Mouse (Mus musculus): Measurements from ENCODE around the gene G0s2. TPM values are rescaled to one million over a fixed set of nuclear protein-coding genes. Genes with fewer than 3 reads are reported as not detected.

G0s2 gene
- polyA plus RNA-seq (2012; rRNA removed) = 175 and 201 TPM in 2 replicates

DNA sequence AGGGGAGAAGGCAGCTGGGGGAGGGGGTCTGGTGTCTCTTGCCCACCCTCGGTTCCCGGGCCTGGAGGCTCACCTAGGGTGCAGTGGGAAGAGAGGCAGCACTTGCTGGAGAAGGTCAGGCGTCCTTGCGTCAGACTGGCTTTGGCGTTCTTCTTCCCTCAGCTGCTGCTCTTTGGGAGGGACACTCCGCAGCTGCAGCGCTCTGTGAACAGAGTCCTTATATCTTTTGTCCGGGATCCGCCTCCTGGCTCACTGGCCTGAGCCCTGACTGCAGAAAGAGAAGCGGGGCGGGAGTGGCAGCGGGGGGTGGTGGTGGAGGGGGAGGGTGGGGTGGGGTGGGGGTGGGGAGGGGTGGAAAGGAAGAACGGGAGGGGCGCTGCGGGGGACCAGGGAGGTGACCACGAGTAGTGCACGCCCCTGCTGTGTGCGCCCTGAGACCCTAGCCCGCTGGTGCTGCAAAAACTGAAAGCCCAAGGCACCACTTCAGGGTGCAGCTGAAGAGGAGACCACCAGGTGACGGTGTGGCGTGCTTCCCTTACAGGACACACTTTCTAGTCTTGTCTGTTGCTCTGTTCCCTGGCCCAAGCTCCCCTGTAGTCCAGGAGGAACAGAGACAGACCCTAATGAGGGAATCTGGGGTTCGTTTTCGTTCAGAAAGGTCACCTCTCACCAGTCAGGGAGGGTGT, at the start of gene G0s2:
G0s2 (minus strand) TSS at position 302 of the 686 bp plus-strand sequence.
- 5% methylated on average over 23 of the region's 23 CpGs for WGBS
- Histone ChIP-seq H3K36me3 (ENCODE audit: control insufficient read depth, insufficient read depth, low read length) (no peaks in the 10 kb centered on the region), H3K27ac (ENCODE audit: insufficient read depth, low read depth, low read length) (peak within 1 kb of the TSS; percentile 88), H3K4me3 (ENCODE audit: insufficient read depth, low read depth, low read length) (peak within 1 kb of the TSS; percentile 74), H3K4me1 (ENCODE audit: control insufficient read depth, insufficient read depth, low read length) (peaks cover 7% of the 10 kb centered on the region; the same call in 1 of the 2 replicates), H3K27me3 (replicated peaks; ENCODE audit: control insufficient read depth, insufficient read depth, low read length) (no peaks in the 10 kb centered on the region)
- peak; percentile 93 for DNase-seq
- TF ChIP-seq CTCF (conservative IDR thresholded peaks at IDR 0.05; ENCODE audit: insufficient read depth, insufficient read length, low read depth, low read length) = peak; percentile 62
- TF ChIP-seq POLR2A (IDR thresholded peaks at IDR 0.05; ENCODE audit: low read depth, low read length) = peak; percentile 97

DNA sequence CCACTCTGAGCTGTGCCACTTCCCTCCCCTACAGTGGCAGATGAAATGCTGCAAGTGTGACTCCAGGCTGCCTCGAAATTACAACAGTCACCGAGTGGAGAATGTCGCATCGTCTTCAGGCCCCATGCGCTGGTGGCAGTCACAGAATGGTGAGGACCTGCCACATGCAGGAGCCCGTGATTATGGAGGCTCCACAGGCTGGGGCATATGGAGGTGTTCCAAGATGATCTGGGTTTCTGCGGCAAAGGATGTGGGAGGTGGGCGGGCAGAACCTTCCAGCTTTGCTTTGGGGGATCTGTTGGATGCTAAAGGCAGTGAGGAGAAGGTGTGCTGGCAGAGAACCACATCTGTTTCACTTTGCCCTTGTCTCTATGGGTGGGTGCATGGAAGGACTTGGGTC, 47.4 kb upstream of the G0s2 start:
- H3K4me1 ChIP-seq (ENCODE audit: control insufficient read depth, insufficient read depth, low read length) = peaks cover 4% of the 10 kb centered on the region; the same call in 1 of the 2 replicates
- H3K27ac ChIP-seq (ENCODE audit: insufficient read depth, low read depth, low read length) = no peak overlapping the region
- TF ChIP-seq POLR2A (IDR thresholded peaks at IDR 0.05; ENCODE audit: low read depth, low read length) (no peak), CTCF (conservative IDR thresholded peaks at IDR 0.05; ENCODE audit: insufficient read depth, insufficient read length, low read depth, low read length) (no peak)
- DNase-seq = no peak
- 88% methylated on average over 8 of the region's 8 CpGs for WGBS
- no peaks in the 10 kb centered on the region for H3K36me3 ChIP-seq (ENCODE audit: control insufficient read depth, insufficient read depth, low read length)
- H3K4me3 ChIP-seq (ENCODE audit: insufficient read depth, low read depth, low read length) = no peak overlapping the region
- H3K27me3 ChIP-seq (replicated peaks; ENCODE audit: control insufficient read depth, insufficient read depth, low read length) = no peaks in the 10 kb centered on the region

DNA sequence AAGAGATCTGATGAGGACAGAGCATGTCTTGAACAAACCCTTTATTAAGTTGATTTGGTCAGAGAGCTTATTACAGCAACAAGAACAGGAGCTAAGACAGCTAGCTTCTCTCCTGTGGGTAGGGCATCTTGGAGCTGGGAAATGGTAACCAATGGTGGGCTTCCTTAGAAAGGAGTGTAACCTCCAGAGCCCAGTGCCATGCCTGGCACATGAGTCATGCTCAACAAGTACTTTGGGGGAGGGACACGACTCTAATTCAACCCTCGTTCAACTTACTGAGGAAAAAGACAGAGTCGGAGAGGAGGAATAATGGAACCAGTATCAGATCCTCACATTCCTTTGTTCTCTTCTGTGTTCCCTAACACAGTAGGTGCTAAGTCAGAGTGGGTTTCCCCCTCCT, 46.7 kb upstream of the G0s2 start:
- Histone ChIP-seq H3K4me1 (ENCODE audit: control insufficient read depth, insufficient read depth, low read length) (peaks cover 2% of the 10 kb centered on the region; the same call in 1 of the 2 replicates), H3K27me3 (replicated peaks; ENCODE audit: control insufficient read depth, insufficient read depth, low read length) (no peaks in the 10 kb centered on the region), H3K27ac (ENCODE audit: insufficient read depth, low read depth, low read length) (no peak overlapping the region), H3K4me3 (ENCODE audit: insufficient read depth, low read depth, low read length) (no peak overlapping the region), H3K36me3 (ENCODE audit: control insufficient read depth, insufficient read depth, low read length) (no peaks in the 10 kb centered on the region)
- DNase-seq = no peak
- TF ChIP-seq CTCF (conservative IDR thresholded peaks at IDR 0.05; ENCODE audit: insufficient read depth, insufficient read length, low read depth, low read length) (no peak), POLR2A (IDR thresholded peaks at IDR 0.05; ENCODE audit: low read depth, low read length) (no peak)
- WGBS = 74% methylated on average over 3 of the region's 3 CpGs

DNA sequence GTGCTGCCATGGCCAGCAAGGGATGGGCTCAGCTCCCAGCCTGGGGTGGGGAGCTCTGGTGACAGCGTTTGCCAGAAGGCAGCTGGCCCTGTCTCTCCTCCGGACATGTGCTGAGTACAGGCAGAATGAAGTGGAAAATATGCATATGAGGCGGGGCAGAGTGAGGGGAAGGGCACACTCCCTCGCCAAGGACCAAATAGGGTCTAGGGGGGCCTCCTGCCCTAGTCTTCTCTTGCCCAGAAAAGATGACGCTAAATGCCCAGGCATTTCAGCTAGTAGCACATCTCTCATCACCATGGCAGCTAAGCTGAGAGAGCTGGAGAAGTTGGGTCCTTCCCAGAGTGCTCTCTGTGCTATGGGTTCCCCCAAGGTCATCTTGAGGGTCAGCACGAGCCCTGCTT, 44.1 kb upstream of the G0s2 start:
- no peak for TF ChIP-seq CTCF (conservative IDR thresholded peaks at IDR 0.05; ENCODE audit: insufficient read depth, insufficient read length, low read depth, low read length)
- no peak for TF ChIP-seq POLR2A (IDR thresholded peaks at IDR 0.05; ENCODE audit: low read depth, low read length)
- Histone ChIP-seq H3K4me1 (ENCODE audit: control insufficient read depth, insufficient read depth, low read length) (peaks cover 2% of the 10 kb centered on the region; the same call in 1 of the 2 replicates), H3K4me3 (ENCODE audit: insufficient read depth, low read depth, low read length) (no peak overlapping the region), H3K27ac (ENCODE audit: insufficient read depth, low read depth, low read length) (peak overlapping the region; percentile 83), H3K27me3 (replicated peaks; ENCODE audit: control insufficient read depth, insufficient read depth, low read length) (no peaks in the 10 kb centered on the region), H3K36me3 (ENCODE audit: control insufficient read depth, insufficient read depth, low read length) (no peaks in the 10 kb centered on the region)
- WGBS = 62% methylated on average over 6 of the region's 6 CpGs
- peak; percentile 51 for DNase-seq

DNA sequence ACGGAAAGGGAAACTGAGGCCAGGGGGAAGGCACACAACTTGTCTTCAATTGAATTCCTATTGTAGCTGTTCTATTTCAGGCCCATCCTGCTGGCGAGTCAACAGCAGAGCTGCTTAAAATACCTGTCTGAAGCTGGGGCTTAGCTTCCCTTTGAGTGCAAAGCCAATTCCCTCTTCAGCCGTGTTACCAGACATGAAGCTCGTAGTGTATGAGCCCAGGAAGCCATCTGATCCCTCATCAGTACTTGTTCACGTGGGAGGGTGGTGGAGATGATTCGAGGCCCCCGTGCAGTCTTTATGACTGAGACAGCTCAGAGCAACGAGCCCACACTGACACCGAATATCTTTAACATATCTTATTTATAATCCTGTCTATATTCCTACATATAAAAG, 43.3 kb upstream of the G0s2 start:
- TF ChIP-seq POLR2A (IDR thresholded peaks at IDR 0.05; ENCODE audit: low read depth, low read length) = no peak
- DNase-seq = no peak
- peak overlapping the region; percentile 51 for H3K27ac ChIP-seq (ENCODE audit: insufficient read depth, low read depth, low read length)
- H3K4me3 ChIP-seq (ENCODE audit: insufficient read depth, low read depth, low read length) = no peak overlapping the region
- H3K27me3 ChIP-seq (replicated peaks; ENCODE audit: control insufficient read depth, insufficient read depth, low read length) = no peaks in the 10 kb centered on the region
- 71% methylated on average over 9 of the region's 9 CpGs for WGBS
- H3K4me1 ChIP-seq (ENCODE audit: control insufficient read depth, insufficient read depth, low read length) = peaks cover 5% of the 10 kb centered on the region; the same call in 1 of the 2 replicates
- no peaks in the 10 kb centered on the region for H3K36me3 ChIP-seq (ENCODE audit: control insufficient read depth, insufficient read depth, low read length)

DNA sequence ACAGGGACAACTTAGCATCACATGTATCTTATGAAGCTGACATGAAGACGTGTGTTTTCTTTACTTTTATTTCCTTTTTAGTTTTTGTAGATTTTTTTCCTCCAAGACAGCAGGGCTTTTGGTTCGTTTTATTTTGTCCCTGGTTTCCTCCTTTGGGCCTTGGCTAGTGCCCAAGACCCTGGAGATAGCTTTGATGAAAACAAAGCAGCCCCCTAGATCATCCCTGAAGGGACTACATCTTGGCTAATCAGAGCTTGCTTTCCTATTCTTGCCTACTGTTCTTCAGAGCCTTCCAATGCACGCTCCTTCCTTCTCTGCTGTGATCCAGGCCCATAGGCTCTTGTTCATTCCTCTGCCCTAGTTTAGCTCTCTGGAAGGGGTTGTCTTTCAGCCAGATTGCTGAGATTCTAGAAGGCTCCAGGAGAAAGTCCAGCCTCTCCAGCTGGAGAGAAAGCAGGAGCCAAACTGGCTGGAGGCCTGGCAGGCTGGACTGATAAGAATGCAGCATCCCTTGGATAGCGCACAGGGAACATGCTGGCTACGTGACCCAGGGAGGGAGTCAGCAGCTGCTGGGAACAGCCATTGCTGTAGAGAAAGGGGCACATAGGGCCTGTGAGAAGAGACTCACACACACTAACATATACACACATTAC, 42.8 kb upstream of the G0s2 start:
- H3K27me3 ChIP-seq (replicated peaks; ENCODE audit: control insufficient read depth, insufficient read depth, low read length) = no peaks in the 10 kb centered on the region
- peaks cover 10% of the 10 kb centered on the region; the same call in 1 of the 2 replicates for H3K4me1 ChIP-seq (ENCODE audit: control insufficient read depth, insufficient read depth, low read length)
- H3K27ac ChIP-seq (ENCODE audit: insufficient read depth, low read depth, low read length) = peak overlapping the region; percentile 64
- no peak for TF ChIP-seq POLR2A (IDR thresholded peaks at IDR 0.05; ENCODE audit: low read depth, low read length)
- TF ChIP-seq CTCF (conservative IDR thresholded peaks at IDR 0.05; ENCODE audit: insufficient read depth, insufficient read length, low read depth, low read length) = no peak
- H3K4me3 ChIP-seq (ENCODE audit: insufficient read depth, low read depth, low read length) = no peak overlapping the region
- no peaks in the 10 kb centered on the region for H3K36me3 ChIP-seq (ENCODE audit: control insufficient read depth, insufficient read depth, low read length)
- DNase-seq = peak; percentile 90
- WGBS = 53% methylated on average over 5 of the region's 5 CpGs

DNA sequence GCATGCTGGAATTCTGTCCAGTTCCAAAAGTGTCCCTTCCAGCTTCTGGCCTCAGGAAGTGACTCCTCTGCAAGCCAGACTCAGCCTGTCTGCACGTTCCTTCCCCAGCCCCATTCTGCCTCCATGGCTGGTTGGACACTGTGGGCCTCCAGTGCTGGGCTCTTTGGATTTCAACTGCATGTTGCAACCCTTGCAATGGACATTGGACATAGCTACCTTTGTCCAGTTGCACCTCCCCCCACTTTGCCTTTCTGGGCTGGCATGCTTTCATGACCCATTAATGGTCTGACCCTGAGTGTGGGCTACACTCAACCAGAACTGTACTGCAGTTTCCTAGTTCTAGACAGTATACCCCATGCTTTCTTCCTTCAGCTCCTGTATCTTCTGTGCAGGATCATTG, 38.6 kb upstream of the G0s2 start:
- no peak overlapping the region for H3K4me3 ChIP-seq (ENCODE audit: insufficient read depth, low read depth, low read length)
- no peaks in the 10 kb centered on the region for H3K27me3 ChIP-seq (replicated peaks; ENCODE audit: control insufficient read depth, insufficient read depth, low read length)
- peak overlapping the region; percentile 43 for H3K27ac ChIP-seq (ENCODE audit: insufficient read depth, low read depth, low read length)
- DNase-seq = peak; percentile 93
- TF ChIP-seq CTCF (conservative IDR thresholded peaks at IDR 0.05; ENCODE audit: insufficient read depth, insufficient read length, low read depth, low read length) = no peak
- no peak for TF ChIP-seq POLR2A (IDR thresholded peaks at IDR 0.05; ENCODE audit: low read depth, low read length)
- H3K36me3 ChIP-seq (ENCODE audit: control insufficient read depth, insufficient read depth, low read length) = no peaks in the 10 kb centered on the region
- H3K4me1 ChIP-seq (ENCODE audit: control insufficient read depth, insufficient read depth, low read length) = peaks cover 10% of the 10 kb centered on the region; the same call in 1 of the 2 replicates
- WGBS = 17% methylated on average over 1 of the region's 1 CpGs

All from kidney, adult 2 months (tissue).